Mouse (Mus musculus) kidney, postnatal 10 days (tissue): ENCODE measurements at regions not wholly inside any gene's neighbourhood (a gene's known extent, or its start where the extent isn't known, plus 50 kb on each side); places are given as distances from the start of the nearest gene placed in this dataset.
"Not testable (repeated sequence)": the region's sequence is repeated elsewhere in the genome, so short reads cannot be mapped to it uniquely, and the experiment has no call there.

ENCODE experiments used
- DNase-seq: peaks from one replicate; pipeline ENCODE4 v3.0.0; 2021; ENCODE audit warnings: mixed read lengths

DNA sequence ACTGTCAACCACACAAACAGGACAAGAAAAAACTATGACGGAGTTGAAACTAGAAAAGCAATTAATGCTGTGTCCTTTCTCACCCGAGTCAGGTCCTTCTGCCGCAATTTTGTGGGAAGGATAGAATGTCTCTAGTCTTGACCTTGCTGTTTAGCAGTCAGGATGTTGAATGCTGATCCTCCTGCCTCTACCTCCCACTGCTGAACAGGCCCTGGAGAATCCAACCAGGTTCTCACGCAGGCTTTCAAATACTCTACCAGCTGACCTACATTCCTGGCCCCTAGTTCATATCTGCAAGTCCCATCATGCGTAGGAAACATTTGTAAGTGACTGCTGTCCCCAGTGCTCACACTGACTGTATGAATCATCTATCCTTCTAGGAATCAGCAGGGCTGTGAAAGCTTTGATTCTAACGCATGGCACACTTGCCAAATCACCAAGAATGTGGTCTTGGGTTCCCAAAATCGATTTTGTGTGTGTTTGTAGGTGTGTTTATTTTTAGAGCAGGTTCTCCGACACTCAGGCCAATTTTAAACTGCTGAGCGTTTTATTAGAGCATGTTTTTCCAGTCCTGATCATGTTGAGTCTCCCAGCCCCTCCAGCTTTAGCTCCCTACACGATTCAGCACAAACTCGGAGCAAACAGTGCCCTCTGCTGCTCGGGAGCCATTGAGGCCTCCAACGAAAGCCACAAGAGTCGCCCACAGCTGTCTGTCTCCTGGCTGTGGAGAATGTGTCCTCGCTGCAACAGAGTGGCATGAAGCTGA lies 545.4 kb downstream of the Zfp704 start:
- DNase-seq, result peak; percentile 78

DNA sequence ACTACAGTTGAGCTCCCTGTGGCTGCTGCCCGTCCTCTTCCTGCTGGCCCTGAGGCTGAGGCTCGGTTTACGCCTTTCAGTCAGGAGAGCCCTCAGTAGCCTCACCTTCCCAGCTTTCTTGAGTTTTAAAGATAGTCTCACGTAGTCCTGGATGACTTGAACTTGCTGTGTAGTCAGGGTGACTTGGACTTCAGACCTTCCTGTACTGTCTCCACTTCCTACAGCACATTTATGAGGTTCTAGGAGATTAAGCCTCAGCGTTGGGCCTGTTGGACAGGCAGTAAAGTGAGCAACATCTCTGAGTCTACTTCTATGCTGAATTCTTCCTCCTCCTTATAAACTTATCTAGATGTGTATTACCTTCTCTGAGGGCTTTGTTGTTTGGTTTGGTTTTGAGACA lies 546.2 kb downstream of the Zfp704 start:
- no peak for DNase-seq

DNA sequence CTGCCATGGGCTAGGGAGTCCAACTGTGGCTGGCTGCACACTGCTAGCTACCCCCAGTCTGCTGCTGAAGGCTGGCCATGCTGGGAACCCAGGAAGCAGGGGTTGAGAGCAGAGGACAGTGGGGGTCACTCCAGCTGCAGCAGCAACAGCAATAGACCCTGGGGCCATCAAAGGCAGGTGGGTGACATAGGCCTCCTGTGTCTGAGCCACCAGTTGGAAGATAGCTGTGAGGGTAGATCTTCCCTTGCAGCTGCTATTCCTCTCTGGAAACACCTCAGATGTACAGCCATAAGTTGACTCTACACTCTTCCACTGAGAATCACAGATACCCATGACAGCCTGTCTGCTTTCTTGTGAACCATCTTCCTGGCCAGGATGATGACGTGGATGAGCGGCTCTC lies 548.5 kb downstream of the Zfp704 start:
- no peak for DNase-seq

DNA sequence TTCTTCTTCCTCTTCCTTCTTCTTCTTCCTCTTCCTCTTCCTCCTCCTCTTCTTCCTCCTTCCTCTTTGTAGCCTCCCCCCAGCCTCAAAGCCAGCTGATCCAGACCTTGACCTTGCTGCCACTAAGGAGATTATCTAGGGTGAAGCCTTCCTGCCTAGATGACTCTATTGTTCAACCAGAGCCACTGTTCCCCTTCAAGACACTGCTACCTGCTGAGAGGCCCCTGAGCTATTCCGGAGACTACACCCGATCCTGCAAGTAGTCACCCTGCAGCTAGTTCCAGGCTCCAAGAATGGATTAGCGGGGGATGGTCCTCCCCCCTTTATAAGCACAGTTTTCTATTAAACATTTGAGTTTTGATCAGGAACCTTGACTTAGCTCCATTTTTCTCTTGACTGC lies 552.2 kb downstream of the Zfp704 start:
- DNase-seq, result not testable (repeated sequence)

DNA sequence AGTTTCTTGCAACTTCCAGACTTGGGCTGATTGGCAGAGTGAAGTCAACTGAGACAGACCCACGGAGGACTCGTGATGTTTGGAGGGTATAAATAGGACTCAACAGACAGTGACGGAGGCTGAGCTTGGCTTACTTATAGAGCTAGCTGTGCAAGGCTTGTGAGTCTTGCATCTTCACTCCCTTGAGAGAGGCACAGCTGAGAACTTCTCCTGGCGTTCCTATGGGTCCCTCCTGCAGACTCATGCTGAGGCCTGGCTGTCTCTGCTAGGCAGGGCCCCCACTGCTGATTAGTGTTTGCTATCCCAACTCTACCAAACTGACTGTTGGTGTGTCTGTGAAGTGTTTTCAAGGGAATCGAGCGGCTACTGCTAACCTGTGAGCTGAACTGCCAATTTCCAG lies 553.0 kb downstream of the Zfp704 start:
- no peak for DNase-seq

DNA sequence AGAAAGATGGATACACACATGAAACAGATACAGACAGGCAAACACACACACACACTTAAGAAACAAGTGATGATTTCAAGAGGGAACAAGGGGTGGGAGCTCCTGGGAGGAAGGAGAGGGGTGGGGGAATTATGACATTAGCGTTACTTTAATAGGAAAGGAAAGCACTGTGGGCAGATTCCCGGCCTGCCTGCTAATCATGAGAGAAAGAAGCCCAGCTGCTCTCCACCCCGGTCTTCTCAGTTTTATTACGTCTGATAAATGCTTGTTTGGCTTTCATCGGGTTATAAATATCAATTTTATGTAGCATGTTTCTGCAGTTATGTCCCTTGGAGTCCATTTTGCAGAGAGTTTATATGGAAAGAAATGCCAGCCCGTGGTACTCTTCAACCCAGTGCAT lies 554.1 kb downstream of the Zfp704 start:
- peak; percentile 61 for DNase-seq
